Mouse (Mus musculus): ENCODE data around the gene Krtap26-1.

Krtap26-1 gene

GRCm38 (mm10) chr16:88647358-88647846 is at the start of gene Krtap26-1:
TSS of gene Krtap26-1 (minus strand) at chr16:88647796.
- no peak for DNase-seq (ENCODE audit: low read depth, low spot score)

- DNase-seq (ENCODE audit: low read depth, low spot score), result no peak
Measured at GRCm38 (mm10) chr16:88696256-88696655, 48.7 kb upstream of the Krtap26-1 start.

GRCm38 (mm10) chr16:88681282-88681681 is 33.7 kb upstream of the Krtap26-1 start:
- no peak for DNase-seq (ENCODE audit: low read depth, low spot score)

GRCm38 (mm10) chr16:88679099-88679498 is 31.5 kb upstream of the Krtap26-1 start:
- DNase-seq (ENCODE audit: low read depth, low spot score), result no peak

- no peak for DNase-seq (ENCODE audit: low read depth, low spot score)
Measured at GRCm38 (mm10) chr16:88671571-88671970, 24.0 kb upstream of the Krtap26-1 start, which contains the start of gene Krtap27-1. TSS of gene Krtap27-1 (minus strand) at chr16:88671671.

- no peak for DNase-seq (ENCODE audit: low read depth, low spot score)
Measured at GRCm38 (mm10) chr16:88657426-88657825, 9.8 kb upstream of the Krtap26-1 start.

GRCm38 (mm10) chr16:88651952-88652351 is 4.4 kb upstream of the Krtap26-1 start:
- no peak for DNase-seq (ENCODE audit: low read depth, low spot score)

GRCm38 (mm10) chr16:88651082-88651481 is 3.5 kb upstream of the Krtap26-1 start:
- no peak for DNase-seq (ENCODE audit: low read depth, low spot score)

GRCm38 (mm10) chr16:88646366-88647111 is 1.1 kb downstream of the Krtap26-1 start:
- DNase-seq (ENCODE audit: low read depth, low spot score), result no peak

GRCm38 (mm10) chr16:88640053-88640452 is 7.5 kb downstream of the Krtap26-1 start:
- DNase-seq (ENCODE audit: low read depth, low spot score), result no peak

- no peak for DNase-seq (ENCODE audit: low read depth, low spot score)
Measured at GRCm38 (mm10) chr16:88635142-88635541, 12.5 kb downstream of the Krtap26-1 start.

GRCm38 (mm10) chr16:88631474-88631873 is 16.1 kb downstream of the Krtap26-1 start:
- DNase-seq (ENCODE audit: low read depth, low spot score), result no peak

GRCm38 (mm10) chr16:88627566-88627965 is 20.0 kb downstream of the Krtap26-1 start, which contains the start of gene 2310079G19Rik:
TSS of gene 2310079G19Rik (minus strand) at chr16:88627666.
- DNase-seq (ENCODE audit: low read depth, low spot score), result no peak

GRCm38 (mm10) chr16:88612712-88613111 is 34.9 kb downstream of the Krtap26-1 start:
- no peak for DNase-seq (ENCODE audit: low read depth, low spot score)

- DNase-seq (ENCODE audit: low read depth, low spot score), result no peak
Measured at GRCm38 (mm10) chr16:88611922-88612321, 35.7 kb downstream of the Krtap26-1 start, which contains the start of gene Krtap24-1. TSS of gene Krtap24-1 (minus strand) at chr16:88612279.

- DNase-seq (ENCODE audit: low read depth, low spot score), result no peak
Measured at GRCm38 (mm10) chr16:88604570-88604969, 43.0 kb downstream of the Krtap26-1 start.

GRCm38 (mm10) chr16:88602464-88602863 is 45.1 kb downstream of the Krtap26-1 start:
- DNase-seq (ENCODE audit: low read depth, low spot score), result no peak

GRCm38 (mm10) chr16:88600303-88600702 is 47.3 kb downstream of the Krtap26-1 start:
- no peak for DNase-seq (ENCODE audit: low read depth, low spot score)

- DNase-seq (ENCODE audit: low read depth, low spot score), result peak; percentile 90
Measured at GRCm38 (mm10) chr16:88599504-88600237, 47.9 kb downstream of the Krtap26-1 start.
